Mouse (Mus musculus) ES-E14 (cell line): ENCODE measurements around the gene Dhx16. TPM values are rescaled to one million over a fixed set of nuclear protein-coding genes. Genes with fewer than 3 reads are reported as not detected.

Experiments used
- DNase-seq: peaks from one replicate; pipeline ENCODE4 v3.0.0-alpha.2; 2013; ENCODE audit warnings: low read depth, low spot score
- H3K27ac ChIP-seq: 2 replicates; pipeline ENCODE4 v1.5.1; 2012; ENCODE audit warnings: low read depth, mild to moderate bottlenecking, low read length, moderate library complexity, mixed read lengths; ENCODE audit not compliant: poor library complexity, insufficient read depth, severe bottlenecking
- H3K36me3 ChIP-seq: 2 replicates; pipeline ENCODE4 v1.6.1; 2012; ENCODE audit warnings: mild to moderate bottlenecking, low read length, moderate library complexity, mixed read lengths; ENCODE audit not compliant: control insufficient read depth, poor library complexity, insufficient read depth, severe bottlenecking
- H3K4me1 ChIP-seq, 2 experiments: fragments of 150-350 bp in 1 of 2; sonication (generic) in 1 of 2; 2 replicates each; pipeline ENCODE4 v1.6.1; 2012; ENCODE audit warnings: low read length in 2 of 2, mild to moderate bottlenecking in 1 of 2, mixed read lengths in 1 of 2; ENCODE audit not compliant: control insufficient read depth in 2 of 2, insufficient read depth in 2 of 2, poor library complexity in 1 of 2
- H3K4me3 ChIP-seq, 2 experiments: fragments of 150-350 bp in 1 of 2; sonication (generic) in 1 of 2; 2 replicates each; pipeline ENCODE4 v1.5.1; 2012; ENCODE audit warnings: low read length in 2 of 2, low read depth in 1 of 2, mild to moderate bottlenecking in 1 of 2, mixed read lengths in 1 of 2; ENCODE audit not compliant: insufficient read depth in 1 of 2, poor library complexity in 1 of 2, severe bottlenecking in 1 of 2
- H3K9ac ChIP-seq: 2 replicates; pipeline ENCODE4 v1.6.1; 2012; ENCODE audit warnings: low read depth, mild to moderate bottlenecking, low read length, mixed read lengths; ENCODE audit not compliant: poor library complexity, insufficient read depth, severe bottlenecking
- H3K9me3 ChIP-seq: fragments of 150-350 bp; sonication (generic); 2 replicates; pipeline ENCODE4 v1.6.1; 2012; ENCODE audit warnings: low read depth, mild to moderate bottlenecking, low read length; ENCODE audit not compliant: control insufficient read depth, insufficient read depth
- CHD2 ChIP-seq: IDR thresholded peaks from 2 replicates; pipeline ENCODE4 v1.6.1; 2014; ENCODE audit warnings: mild to moderate bottlenecking, low read depth, low read length, inconsistent platforms
- HCFC1 ChIP-seq: IDR thresholded peaks from 2 replicates; pipeline ENCODE4 v1.6.1; 2012; ENCODE audit warnings: low read length, inconsistent platforms, borderline replicate concordance; ENCODE audit not compliant: insufficient read depth
- MAFK ChIP-seq: IDR thresholded peaks from 2 replicates; pipeline ENCODE4 v1.6.1; 2014; ENCODE audit warnings: mild to moderate bottlenecking, low read depth, low read length, inconsistent platforms; ENCODE audit not compliant: insufficient read depth
- ZC3H11A ChIP-seq: IDR thresholded peaks from 2 replicates; pipeline ENCODE4 v1.6.1; 2012; ENCODE audit warnings: low read depth, mild to moderate bottlenecking, inconsistent platforms, low read length, borderline replicate concordance
- ZNF384 ChIP-seq: IDR thresholded peaks from 2 replicates; pipeline ENCODE4 v1.6.1; 2012; ENCODE audit warnings: low read depth, low read length, inconsistent platforms
- in situ Hi-C, 2 experiments: fragments of 600-800 bp; cut with MboI; formaldehyde crosslinking; loops; one replicate each; pipeline ENCODE4 v1.15.1; 2025; ENCODE audit warnings: low sequenced_read_pairs in 2 of 2, inconsistent platforms in 1 of 2; ENCODE audit not compliant: unreplicated experiment in 2 of 2
- total RNA-seq: library from RNA; depleted of rRNA; stranded (reverse); fragments of 300-350 nt; gene quantifications from 2 replicates; pipeline ENCODE4 v1.2.3, GENCODE M21; 2012

Dhx16 gene
- total RNA-seq, 1 experiment = 202 TPM

DNA sequence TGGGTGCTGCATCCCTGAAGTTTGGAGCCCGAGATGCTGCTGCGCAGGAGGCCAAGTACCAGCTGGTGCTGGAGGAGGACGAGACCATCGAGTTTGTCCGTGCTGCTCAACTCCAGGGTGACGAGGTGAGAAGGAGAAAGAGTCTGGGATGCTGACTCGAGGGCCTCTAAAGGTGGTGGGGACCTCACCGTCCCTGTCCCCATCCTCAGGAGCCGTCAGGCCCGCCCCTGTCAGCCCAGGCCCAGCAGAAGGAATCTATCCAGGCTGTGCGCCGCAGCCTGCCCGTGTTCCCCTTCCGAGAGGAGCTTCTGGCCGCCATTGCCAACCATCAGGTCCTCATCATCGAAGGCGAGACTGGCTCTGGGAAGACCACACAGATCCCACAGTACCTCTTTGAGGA, 3.3 kb downstream of the Dhx16 start:
- Histone ChIP-seq H3K36me3 (peaks cover 45% of the 10 kb centered on the region), H3K4me3 (no peak overlapping the region), H3K9me3 (no peaks in the 10 kb centered on the region), H3K9ac (no peak overlapping the region), H3K4me1 (peaks cover 0 to 4% of the 10 kb centered on the region in 2 experiments; a peak in 1 of 4 replicates), H3K27ac (no peak overlapping the region)
- TF ChIP-seq ZNF384 = no peak
- TF ChIP-seq ZC3H11A = no peak
- no peak for TF ChIP-seq CHD2
- TF ChIP-seq MAFK = no peak
- TF ChIP-seq HCFC1 = no peak
- in situ Hi-C loops = no loop called here
- DNase-seq = no peak

DNA sequence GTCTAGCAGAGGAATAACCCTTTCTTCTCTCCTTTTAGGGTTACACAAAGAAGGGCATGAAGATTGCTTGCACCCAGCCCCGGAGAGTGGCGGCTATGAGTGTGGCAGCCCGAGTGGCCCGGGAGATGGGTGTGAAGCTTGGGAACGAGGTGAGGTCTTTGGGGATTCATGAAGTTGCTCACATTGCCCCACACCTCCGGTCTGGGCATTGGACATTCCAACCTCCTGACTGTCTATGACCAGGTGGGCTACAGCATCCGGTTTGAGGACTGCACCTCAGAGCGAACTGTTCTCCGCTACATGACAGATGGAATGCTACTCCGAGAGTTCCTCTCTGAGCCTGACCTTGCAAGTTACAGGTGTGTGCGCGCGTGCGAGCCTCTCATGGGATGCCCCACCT, 4.2 kb downstream of the Dhx16 start:
- Histone ChIP-seq H3K4me3 (no peak overlapping the region), H3K9ac (no peak overlapping the region), H3K4me1 (peaks cover 2 to 8% of the 10 kb centered on the region in 2 experiments; a peak in 2 of 4 replicates), H3K9me3 (no peaks in the 10 kb centered on the region), H3K27ac (no peak overlapping the region), H3K36me3 (peaks cover 52% of the 10 kb centered on the region)
- in situ Hi-C loops = no loop called here
- no peak for DNase-seq
- no peak for TF ChIP-seq CHD2

- peak overlapping the region; percentile 86 for H3K27ac ChIP-seq
- H3K4me3 ChIP-seq = peak overlapping the region; percentile 79 to 89
- H3K9ac ChIP-seq = peak overlapping the region; percentile 88
- DNase-seq = peak; percentile 64
- no peaks in the 10 kb centered on the region for H3K9me3 ChIP-seq
- in situ Hi-C loops = no loop called here
- H3K36me3 ChIP-seq = peaks cover 67% of the 10 kb centered on the region
- TF ChIP-seq MAFK (no peak), ZC3H11A (no peak), ZNF384 (0 out of 2 replicates have a peak, but pooled peaks have one; percentile 23), HCFC1 (no peak; the same call in 1 of the 2 replicates), CHD2 (no peak)
- peaks cover 2 to 8% of the 10 kb centered on the region in 2 experiments; a peak in 2 of 4 replicates for H3K4me1 ChIP-seq
Observed at GRCm38 (mm10) chr17:35887725-35888124, 8.1 kb downstream of the Dhx16 start.

- Histone ChIP-seq H3K9ac (peak within 1 kb of the TSS; percentile 94), H3K4me3 (peak within 1 kb of the TSS; percentile 79 to 90), H3K27ac (peak within 1 kb of the TSS; percentile 84), H3K9me3 (no peaks in the 10 kb centered on the region), H3K36me3 (peaks cover 14% of the 10 kb centered on the region), H3K4me1 (peaks cover 0 to 8% of the 10 kb centered on the region in 2 experiments; a peak in 2 of 4 replicates)
- in situ Hi-C loops = no loop called here
- DNase-seq = peak; percentile 77
- TF ChIP-seq HCFC1 (peak; percentile 61; the same call in 1 of the 2 replicates), ZC3H11A (no peak)
Observed at GRCm38 (mm10) chr17:35896781-35897643, 17.4 kb downstream of the Dhx16 start, which contains the start of gene 2310061I04Rik. Gene 2310061I04Rik (minus strand): TSS chr17:35897431.
